Mouse (Mus musculus): Measurements from ENCODE around the gene 1700061G19Rik. TPM values are rescaled to one million over a fixed set of nuclear protein-coding genes. Genes with fewer than 3 reads are reported as not detected.

The 1700061G19Rik gene
- not detected in 2 replicates for polyA plus RNA-seq (2012; rRNA removed)

- Histone ChIP-seq H3K27me3 (ENCODE audit: control insufficient read depth, insufficient read depth, low read length) (no peaks in the 10 kb centered on the region), H3K4me1 (ENCODE audit: control insufficient read depth, insufficient read depth, insufficient read length, low read length) (no peaks in the 10 kb centered on the region), H3K4me3 (ENCODE audit: low read depth, low read length) (no peak within 1 kb of the TSS), H3K36me3 (ENCODE audit: control insufficient read depth, insufficient read depth, low read length) (no peaks in the 10 kb centered on the region), H3K27ac (ENCODE audit: insufficient read depth, low read depth, low read length) (no peak within 1 kb of the TSS)
- TF ChIP-seq CTCF (IDR thresholded peaks at IDR 0.05; ENCODE audit: extremely low read depth, insufficient read length, insufficient replicate concordance, low read depth, low read length) (no peak), POLR2A (IDR thresholded peaks at IDR 0.05; ENCODE audit: low read depth, low read length) (no peak)
- WGBS: 82% methylated on average over 12 of the region's 12 CpGs
These were observed at the start of gene 1700061G19Rik for GRCm38 (mm10) chr17:56874936-56875651. 1700061G19Rik (plus strand) TSS chr17:56875477.

- TF ChIP-seq CTCF (IDR thresholded peaks at IDR 0.05; ENCODE audit: extremely low read depth, insufficient read length, insufficient replicate concordance, low read depth, low read length) (no peak), POLR2A (IDR thresholded peaks at IDR 0.05; ENCODE audit: low read depth, low read length) (no peak)
- 38% methylated on average over 2 of the region's 2 CpGs for WGBS
- H3K27ac ChIP-seq (ENCODE audit: insufficient read depth, low read depth, low read length): no peak overlapping the region
- no peaks in the 10 kb centered on the region; the same call in 1 of the 2 replicates for H3K4me1 ChIP-seq (ENCODE audit: control insufficient read depth, insufficient read depth, insufficient read length, low read length)
- H3K4me3 ChIP-seq (ENCODE audit: low read depth, low read length): no peak overlapping the region
- H3K27me3 ChIP-seq (ENCODE audit: control insufficient read depth, insufficient read depth, low read length): peaks cover 13% of the 10 kb centered on the region
- H3K36me3 ChIP-seq (ENCODE audit: control insufficient read depth, insufficient read depth, low read length): no peaks in the 10 kb centered on the region
These were observed 48.6 kb upstream of the 1700061G19Rik start for GRCm38 (mm10) chr17:56826718-56827117.

- H3K4me3 ChIP-seq (ENCODE audit: low read depth, low read length): peak overlapping the region; percentile 61
These were observed 46.1 kb upstream of the 1700061G19Rik start for GRCm38 (mm10) chr17:56829171-56829570.

GRCm38 (mm10) chr17:56829795-56830194, 45.5 kb upstream of the 1700061G19Rik start:
- H3K27me3 ChIP-seq (ENCODE audit: control insufficient read depth, insufficient read depth, low read length): peaks cover 13% of the 10 kb centered on the region
- TF ChIP-seq CTCF (IDR thresholded peaks at IDR 0.05; ENCODE audit: extremely low read depth, insufficient read length, insufficient replicate concordance, low read depth, low read length) (no peak), POLR2A (IDR thresholded peaks at IDR 0.05; ENCODE audit: low read depth, low read length) (no peak)
- 6% methylated on average over 27 of the region's 27 CpGs for WGBS
- H3K36me3 ChIP-seq (ENCODE audit: control insufficient read depth, insufficient read depth, low read length): no peaks in the 10 kb centered on the region
- no peak overlapping the region for H3K27ac ChIP-seq (ENCODE audit: insufficient read depth, low read depth, low read length)
- H3K4me1 ChIP-seq (ENCODE audit: control insufficient read depth, insufficient read depth, insufficient read length, low read length): no peaks in the 10 kb centered on the region; the same call in 1 of the 2 replicates
- peak overlapping the region; percentile 61 for H3K4me3 ChIP-seq (ENCODE audit: low read depth, low read length)

More at GRCm38 (mm10) chr17:56829171-56829570, 46.1 kb upstream of the 1700061G19Rik start:
- WGBS: 43% methylated on average over 11 of the region's 11 CpGs
- Histone ChIP-seq H3K36me3 (ENCODE audit: control insufficient read depth, insufficient read depth, low read length) (no peaks in the 10 kb centered on the region), H3K27me3 (ENCODE audit: control insufficient read depth, insufficient read depth, low read length) (peaks cover 13% of the 10 kb centered on the region), H3K27ac (ENCODE audit: insufficient read depth, low read depth, low read length) (no peak overlapping the region), H3K4me1 (ENCODE audit: control insufficient read depth, insufficient read depth, insufficient read length, low read length) (no peaks in the 10 kb centered on the region; the same call in 1 of the 2 replicates)
- TF ChIP-seq POLR2A (IDR thresholded peaks at IDR 0.05; ENCODE audit: low read depth, low read length) (no peak), CTCF (IDR thresholded peaks at IDR 0.05; ENCODE audit: extremely low read depth, insufficient read length, insufficient replicate concordance, low read depth, low read length) (no peak)

- Histone ChIP-seq H3K4me3 (ENCODE audit: low read depth, low read length) (peak within 1 kb of the TSS; percentile 61), H3K27ac (ENCODE audit: insufficient read depth, low read depth, low read length) (no peak within 1 kb of the TSS), H3K4me1 (ENCODE audit: control insufficient read depth, insufficient read depth, insufficient read length, low read length) (no peaks in the 10 kb centered on the region; the same call in 1 of the 2 replicates), H3K36me3 (ENCODE audit: control insufficient read depth, insufficient read depth, low read length) (no peaks in the 10 kb centered on the region), H3K27me3 (ENCODE audit: control insufficient read depth, insufficient read depth, low read length) (peaks cover 13% of the 10 kb centered on the region)
- no peak for TF ChIP-seq POLR2A (IDR thresholded peaks at IDR 0.05; ENCODE audit: low read depth, low read length)
- no peak for TF ChIP-seq CTCF (IDR thresholded peaks at IDR 0.05; ENCODE audit: extremely low read depth, insufficient read length, insufficient replicate concordance, low read depth, low read length)
- 1% methylated on average over 56 of the region's 62 CpGs for WGBS
These were observed 44.7 kb upstream of the 1700061G19Rik start, which contains the start of gene Rfx2 for GRCm38 (mm10) chr17:56830411-56831110. Rfx2 (minus strand) TSS chr17:56831013.

- peak overlapping the region; percentile 59 for H3K4me3 ChIP-seq (ENCODE audit: low read depth, low read length)
- no peak overlapping the region for H3K27ac ChIP-seq (ENCODE audit: insufficient read depth, low read depth, low read length)
- H3K36me3 ChIP-seq (ENCODE audit: control insufficient read depth, insufficient read depth, low read length): no peaks in the 10 kb centered on the region
- no peaks in the 10 kb centered on the region; the same call in 1 of the 2 replicates for H3K4me1 ChIP-seq (ENCODE audit: control insufficient read depth, insufficient read depth, insufficient read length, low read length)
- peak; percentile 54; the same call in 1 of the 2 replicates for TF ChIP-seq CTCF (IDR thresholded peaks at IDR 0.05; ENCODE audit: extremely low read depth, insufficient read length, insufficient replicate concordance, low read depth, low read length)
- no peak for TF ChIP-seq POLR2A (IDR thresholded peaks at IDR 0.05; ENCODE audit: low read depth, low read length)
- WGBS: under 1% methylated on average over 42 of the region's 42 CpGs
- peaks cover 13% of the 10 kb centered on the region for H3K27me3 ChIP-seq (ENCODE audit: control insufficient read depth, insufficient read depth, low read length)
These were observed 44.0 kb upstream of the 1700061G19Rik start for GRCm38 (mm10) chr17:56831111-56831816.
